Mouse (Mus musculus): Measurements from ENCODE around the gene Nars2. TPM values are rescaled to one million over a fixed set of nuclear protein-coding genes. Genes with fewer than 3 reads are reported as not detected.

Nars2 gene
- total RNA-seq, 2 experiments from 2014 or later = 8.9 to 9.8 TPM

DNA sequence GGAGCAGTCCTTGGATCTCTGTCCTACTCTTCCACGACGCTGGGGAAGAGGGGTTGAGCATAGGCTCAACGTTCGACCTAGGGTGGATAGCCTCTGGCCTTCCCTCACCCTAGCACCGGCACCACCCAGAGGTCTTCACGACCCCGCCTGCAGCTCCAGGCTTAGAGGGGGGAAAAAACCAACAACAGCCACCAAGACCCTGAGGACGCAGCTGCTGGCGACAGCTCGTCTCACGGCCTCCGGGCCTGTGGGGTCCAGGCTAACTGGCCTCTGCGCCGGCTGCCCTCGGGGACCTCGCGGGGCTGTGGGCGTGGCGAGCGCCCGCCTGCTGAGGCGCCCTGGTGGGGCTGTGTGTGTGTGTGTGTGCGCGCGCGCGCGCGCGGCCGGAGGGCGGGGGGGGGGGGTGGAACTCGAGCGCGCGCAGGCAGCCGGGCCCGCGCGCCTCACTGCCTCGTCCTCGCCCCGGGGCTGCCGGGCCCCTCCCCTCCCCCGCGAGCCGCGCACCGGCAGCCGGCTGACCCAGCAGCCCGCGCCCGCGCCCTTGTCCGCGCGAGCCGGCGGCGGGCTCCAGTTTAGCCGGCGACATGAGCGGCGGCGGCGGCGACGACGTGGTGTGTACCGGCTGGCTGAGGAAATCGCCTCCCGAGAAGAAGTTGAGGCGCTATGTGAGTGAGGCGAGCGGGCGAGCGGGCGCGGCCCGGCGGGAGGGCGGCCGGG is 130.1 kb downstream of the Nars2 start, which contains the start of gene Gab2:
Gab2 (plus strand) TSS at position 345 of the 717 bp plus-strand sequence.
- no peak for TF ChIP-seq CTCF (IDR thresholded peaks at IDR 0.05)
- Histone ChIP-seq H3K4me3 (peak within 1 kb of the TSS; percentile 96), H3K27ac (peak within 1 kb of the TSS; percentile 94)
- intact Hi-C loops (cut with DNase I) = no loop called here
- peak; percentile 88 for DNase-seq

DNA sequence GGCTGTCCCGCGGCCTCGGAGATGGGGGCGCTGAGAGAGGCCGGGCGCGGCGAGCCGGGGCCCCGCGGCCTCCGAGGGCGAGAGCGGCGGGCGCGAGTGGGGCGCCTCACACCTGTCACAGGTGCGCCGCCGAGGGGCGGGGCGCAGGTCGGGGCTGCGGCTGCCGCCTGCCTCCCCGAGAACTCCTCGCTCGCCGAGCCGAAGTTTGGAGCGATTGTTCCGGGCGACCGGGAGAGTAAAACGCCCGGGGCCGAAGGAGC is 130.6 kb downstream of the Nars2 start:
- Histone ChIP-seq H3K27ac (peak overlapping the region; percentile 94), H3K4me3 (peak overlapping the region; percentile 96)
- no peak for DNase-seq
- intact Hi-C loops (cut with DNase I) = no loop called here
- no peak for TF ChIP-seq CTCF (IDR thresholded peaks at IDR 0.05)

DNA sequence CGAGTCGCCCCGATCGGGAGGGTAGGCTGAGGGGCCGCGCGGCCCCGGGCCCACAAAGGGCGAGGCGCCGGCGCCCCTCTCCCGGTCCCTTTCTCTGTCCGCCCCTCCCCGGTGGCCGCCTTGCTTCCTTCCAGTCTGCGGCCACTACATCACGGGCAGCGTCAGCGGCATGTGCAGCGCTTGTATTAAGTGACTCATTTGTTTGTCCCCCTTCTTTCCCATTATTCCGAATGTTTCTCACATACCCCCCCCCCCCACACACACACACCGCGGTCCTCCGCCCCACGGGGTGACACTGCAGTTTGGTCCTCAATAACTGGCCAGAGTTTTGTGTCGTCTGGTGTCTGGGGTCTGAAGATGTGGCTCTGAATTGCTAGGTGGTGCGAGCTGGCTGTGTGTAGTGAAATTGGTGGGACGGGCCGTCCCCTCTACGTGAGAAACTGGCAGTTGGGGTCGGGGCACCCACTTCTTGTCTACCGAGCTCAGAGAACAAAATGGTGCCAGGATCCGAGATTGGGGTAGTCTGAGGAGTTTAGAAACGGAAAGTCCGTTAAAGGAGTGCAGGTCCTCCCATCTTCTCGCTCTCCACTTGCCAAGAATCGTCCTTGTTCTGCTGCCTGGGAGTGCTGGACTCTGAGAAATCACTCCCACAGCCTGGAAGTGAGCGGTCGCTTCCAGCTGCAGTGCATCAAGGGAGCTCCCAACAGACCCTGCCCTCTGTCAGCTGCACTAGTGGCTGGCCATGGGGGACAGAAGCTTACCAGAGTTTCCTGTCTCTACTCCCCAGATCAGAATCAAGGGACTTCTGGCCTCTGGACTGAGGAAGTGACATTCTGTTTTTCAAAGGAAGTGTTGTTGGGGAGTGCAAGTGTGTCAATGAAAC is 131.2 kb downstream of the Nars2 start:
- no peak for TF ChIP-seq CTCF (IDR thresholded peaks at IDR 0.05)
- Histone ChIP-seq H3K27ac (peak overlapping the region; percentile 94), H3K4me3 (peak overlapping the region; percentile 96)
- DNase-seq = peak; percentile 73
- intact Hi-C loops (cut with DNase I) = no loop called here

DNA sequence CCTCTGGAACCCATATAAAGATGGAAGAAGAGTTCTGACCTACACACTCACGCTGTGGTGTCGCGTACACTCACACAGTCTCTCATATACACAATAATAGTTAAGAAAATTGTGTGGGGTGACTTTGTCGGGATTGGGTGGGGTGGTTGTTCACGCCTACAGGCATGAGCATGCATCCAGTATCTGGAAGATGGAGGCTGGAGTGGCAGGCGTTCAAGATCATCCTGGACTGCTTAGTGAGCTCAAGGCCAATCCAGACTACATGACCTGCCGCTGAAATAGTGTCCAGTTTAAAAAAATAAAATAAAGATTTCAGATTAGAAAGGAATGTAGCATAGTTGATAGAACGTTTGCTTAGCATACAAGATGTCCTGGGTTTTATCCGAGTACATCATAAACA is 132.3 kb downstream of the Nars2 start:
- DNase-seq = no peak
- TF ChIP-seq CTCF (IDR thresholded peaks at IDR 0.05) = no peak
- Histone ChIP-seq H3K4me3 (peak overlapping the region; percentile 96), H3K27ac (peak overlapping the region; percentile 94)
- intact Hi-C loops (cut with DNase I) = no loop called here

DNA sequence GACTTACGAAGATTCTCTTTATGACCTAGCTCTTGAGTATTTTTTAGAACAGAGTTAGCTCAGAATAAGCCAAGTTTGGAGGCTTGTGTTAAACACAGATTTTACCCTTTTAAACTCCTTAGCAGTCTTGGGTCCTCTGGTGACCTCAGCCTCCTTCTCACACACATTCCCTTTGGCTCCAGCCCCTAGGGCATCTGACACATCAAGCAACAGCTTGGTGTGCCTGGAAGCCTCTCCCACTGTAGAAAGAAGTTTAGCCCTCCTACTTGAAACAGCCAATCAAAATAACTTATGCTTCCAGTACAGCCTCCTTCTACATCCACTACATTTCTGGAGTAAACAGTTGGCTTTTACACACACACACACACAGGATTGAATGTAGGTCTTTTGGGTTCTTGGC is 132.9 kb downstream of the Nars2 start:
- intact Hi-C loops (cut with DNase I) = loop anchor here (2.0 kb wide), 2 partner anchors 113 to 213 kb away; no protein-coding TSS in a partner anchor
- Histone ChIP-seq H3K27ac (peak overlapping the region; percentile 94), H3K4me3 (no peak overlapping the region)
- TF ChIP-seq CTCF (IDR thresholded peaks at IDR 0.05) = no peak
- peak; percentile 39 for DNase-seq

DNA sequence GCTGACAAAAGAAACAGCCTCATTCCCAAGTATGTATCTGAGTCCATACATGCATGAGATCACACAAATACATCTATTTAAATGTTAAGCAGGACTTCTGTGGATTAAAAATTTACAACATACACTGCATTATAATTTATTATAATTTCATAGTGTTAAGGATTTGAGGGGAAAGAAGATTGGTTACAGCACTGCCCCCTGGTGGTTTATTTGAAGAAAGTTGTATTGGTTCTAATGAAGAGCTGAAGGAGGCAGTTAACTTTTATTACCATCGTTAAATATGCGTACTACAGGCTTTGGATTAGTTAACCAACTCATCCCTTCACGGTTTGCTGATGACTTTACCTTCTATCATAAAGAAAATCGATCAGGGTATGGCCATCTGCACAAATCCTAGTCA is 134.0 kb downstream of the Nars2 start:
- TF ChIP-seq CTCF (IDR thresholded peaks at IDR 0.05) = peak; percentile 78
- no peak overlapping the region for H3K27ac ChIP-seq
- H3K4me3 ChIP-seq = no peak overlapping the region
- no peak for DNase-seq
- intact Hi-C loops (cut with DNase I) = loop anchor here (2.0 kb wide), 2 partner anchors 114 to 212 kb away; no protein-coding TSS in a partner anchor

DNA sequence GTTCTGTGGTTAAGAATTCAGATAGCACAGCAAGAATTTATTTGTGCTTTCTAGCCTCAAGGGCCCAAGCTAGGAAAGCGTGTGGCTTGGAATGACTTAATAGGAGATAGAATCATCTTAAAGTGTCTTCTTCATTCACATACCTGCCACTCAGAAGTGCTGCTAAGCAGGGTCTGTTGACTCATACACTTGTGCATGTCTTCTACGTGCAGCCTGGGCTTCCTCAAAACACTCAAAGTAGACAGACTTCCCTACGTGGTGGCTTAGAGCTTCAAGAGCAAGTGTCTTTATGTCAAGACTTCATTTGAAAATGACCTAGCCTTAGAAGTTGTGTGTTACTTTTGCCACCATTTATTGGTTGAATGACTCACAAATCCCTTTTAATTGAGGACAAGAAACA is 142.9 kb downstream of the Nars2 start:
- DNase-seq = no peak
- no peak for TF ChIP-seq CTCF (IDR thresholded peaks at IDR 0.05)
- H3K4me3 ChIP-seq = no peak overlapping the region
- H3K27ac ChIP-seq = no peak overlapping the region
- intact Hi-C loops (cut with DNase I) = no loop called here

DNA sequence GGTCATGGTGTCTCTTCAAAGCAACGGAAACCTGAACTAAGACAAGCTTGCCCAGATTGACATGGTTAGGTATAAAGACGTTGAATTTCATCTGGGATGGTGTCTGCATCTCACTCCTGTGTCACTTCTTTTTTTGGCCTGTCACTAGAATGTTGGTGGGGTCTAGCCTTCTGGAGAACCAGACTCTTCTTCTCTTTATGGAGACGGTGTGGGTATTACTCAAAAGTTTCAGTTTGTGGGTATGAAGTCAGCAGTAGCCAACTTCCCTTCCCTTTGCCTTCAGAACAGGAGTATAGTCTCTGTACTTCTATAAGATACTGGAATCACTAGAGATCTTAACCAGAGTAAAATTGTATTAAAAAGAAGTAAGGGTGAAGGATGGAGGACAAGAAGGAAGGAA is 156.8 kb downstream of the Nars2 start:
- Histone ChIP-seq H3K27ac (no peak overlapping the region), H3K4me3 (no peak overlapping the region)
- intact Hi-C loops (cut with DNase I) = no loop called here
- TF ChIP-seq CTCF (IDR thresholded peaks at IDR 0.05) = no peak
- no peak for DNase-seq

Other genes starting within 250 kb of the Nars2 start
- 1 to 10 TPM; 6.1 to 6.3 TPM for gene Gab2, start 130.1 kb downstream of the Nars2 start, total RNA-seq (2021)

Data from gastrocnemius, adult 2 months (tissue).